Mouse (Mus musculus): ENCODE measurements around the gene Slc39a10. TPM values are rescaled to one million over a fixed set of nuclear protein-coding genes. Genes with fewer than 3 reads are reported as not detected.

Gene Slc39a10
- total and polyA plus RNA-seq, 3 experiments: 14.9 to 17.7 TPM; not detected in 1

GRCm38 (mm10) chr1:46885231-46885630 lies 7.4 kb downstream of the Slc39a10 start:
- DNase-seq (ENCODE audit: low read depth, low spot score): no peak
- Histone ChIP-seq H3K36me3 (ENCODE audit: control insufficient read depth in 1 of 2, insufficient read depth in 2 of 2, low read length in 2 of 2) (peaks cover 0 to 3% of the 10 kb centered on the region in 2 experiments; a peak in 2 of 4 replicates), H3K27ac (ENCODE audit: control insufficient read depth, low read depth, low read length) (no peak overlapping the region), H3K27me3 (ENCODE audit: control insufficient read depth in 1 of 2, insufficient read depth in 2 of 2, low read length in 2 of 2) (peaks cover 0 to 1% of the 10 kb centered on the region in 2 experiments; a peak in 2 of 4 replicates), H3K9me3 (replicated peaks; ENCODE audit: insufficient read depth, low read length) (no peaks in the 10 kb centered on the region), H3K79me2 (ENCODE audit: control insufficient read depth, insufficient read depth, low read length, poor library complexity) (no peaks in the 10 kb centered on the region), H3K4me3 (ENCODE audit: control insufficient read depth in 1 of 2, insufficient read depth in 1 of 2, low read depth in 2 of 2, low read length in 2 of 2) (no peak overlapping the region), H3K4me1 (ENCODE audit: control insufficient read depth in 1 of 2, insufficient read depth in 2 of 2, low read length in 2 of 2) (no peaks in the 10 kb centered on the region), H3K9ac (ENCODE audit: control insufficient read depth, low read depth, low read length, poor library complexity, severe bottlenecking) (no peak overlapping the region)
- no peak for TF ChIP-seq ELF1 (IDR thresholded peaks at IDR 0.05; ENCODE audit: low read depth, low read length)
- TF ChIP-seq ETS1 (IDR thresholded peaks at IDR 0.05; ENCODE audit: low read depth, low read length): no peak
- no peak for TF ChIP-seq NELFE (IDR thresholded peaks at IDR 0.05; ENCODE audit: low read depth, low read length)
- TF ChIP-seq JUND (IDR thresholded peaks at IDR 0.05; ENCODE audit: low read depth, low read length): no peak
- TF ChIP-seq POLR2AphosphoS5 (IDR thresholded peaks at IDR 0.05; ENCODE audit: borderline replicate concordance, low read depth, low read length): no peak
- TF ChIP-seq POLR2A (IDR thresholded peaks at IDR 0.05; ENCODE audit: control insufficient read depth in 1 of 2, insufficient read depth in 1 of 2, low read depth in 1 of 2, low read length in 2 of 2, poor library complexity in 1 of 2): no peak
- no peak for TF ChIP-seq USF1 (IDR thresholded peaks at IDR 0.05; ENCODE audit: low read depth, low read length)
- TF ChIP-seq TCF12 (IDR thresholded peaks at IDR 0.05; ENCODE audit: low read depth, low read length): no peak
- no peak for TF ChIP-seq MAZ (IDR thresholded peaks at IDR 0.05; ENCODE audit: low read depth, low read length)
- TF ChIP-seq BHLHE40 (IDR thresholded peaks at IDR 0.05; ENCODE audit: borderline replicate concordance, low read depth, low read length): no peak
- TF ChIP-seq MAFK (IDR thresholded peaks at IDR 0.05; ENCODE audit: borderline replicate concordance, low read depth, low read length): no peak
- no peak for TF ChIP-seq RAD21 (IDR thresholded peaks at IDR 0.05; ENCODE audit: low read depth, low read length)
- no peak for TF ChIP-seq RCOR1 (IDR thresholded peaks at IDR 0.05; ENCODE audit: low read depth, low read length)
- no peak for TF ChIP-seq MAX (IDR thresholded peaks at IDR 0.05; ENCODE audit: low read length)
- no peak for TF ChIP-seq UBTF (IDR thresholded peaks at IDR 0.05; ENCODE audit: borderline replicate concordance, insufficient read depth, low read depth, low read length)
- no peak for TF ChIP-seq KAT2A (conservative IDR thresholded peaks at IDR 0.05; ENCODE audit: low read depth, low read length)
- TF ChIP-seq TBP (IDR thresholded peaks at IDR 0.05; ENCODE audit: low read depth, low read length): no peak
- no peak for TF ChIP-seq ZNF384 (IDR thresholded peaks at IDR 0.05; ENCODE audit: low read depth, low read length)

GRCm38 (mm10) chr1:46879951-46880350 lies 12.7 kb downstream of the Slc39a10 start:
- H3K9me3 ChIP-seq (replicated peaks; ENCODE audit: insufficient read depth, low read length): no peaks in the 10 kb centered on the region
- H3K27me3 ChIP-seq (ENCODE audit: control insufficient read depth in 1 of 2, insufficient read depth in 2 of 2, low read length in 2 of 2): peaks cover 0 to 1% of the 10 kb centered on the region in 2 experiments; a peak in 1 of 4 replicates
- no peak for DNase-seq (ENCODE audit: low read depth, low spot score)
- H3K4me3 ChIP-seq (ENCODE audit: control insufficient read depth in 1 of 2, insufficient read depth in 1 of 2, low read depth in 2 of 2, low read length in 2 of 2): no peak overlapping the region
- TF ChIP-seq EP300 (IDR thresholded peaks at IDR 0.05; ENCODE audit: low read depth in 1 of 2, low read length in 2 of 2) (peak; percentile 63 to 67), RCOR1 (IDR thresholded peaks at IDR 0.05; ENCODE audit: low read depth, low read length) (peak; percentile 34; the same call in 1 of the 2 replicates), CTCF (IDR thresholded peaks at IDR 0.05 in 2 of 3, conservative IDR thresholded peaks at IDR 0.05 in 1 of 3; ENCODE audit: control insufficient read depth in 1 of 3, insufficient read depth in 1 of 3, low read depth in 2 of 3, low read length in 3 of 3, poor library complexity in 1 of 3, severe bottlenecking in 1 of 3) (no peak), SIN3A (IDR thresholded peaks at IDR 0.05; ENCODE audit: low read length) (no peak), GATA1 (IDR thresholded peaks at IDR 0.05; ENCODE audit: low read depth, low read length) (peak; percentile 45; the same call in 1 of the 2 replicates), SMC3 (IDR thresholded peaks at IDR 0.05; ENCODE audit: low read depth, low read length) (no peak)
- no peaks in the 10 kb centered on the region for H3K4me1 ChIP-seq (ENCODE audit: control insufficient read depth in 1 of 2, insufficient read depth in 2 of 2, low read length in 2 of 2)
- no peak overlapping the region for H3K27ac ChIP-seq (ENCODE audit: control insufficient read depth, low read depth, low read length)
- peaks cover 0 to 6% of the 10 kb centered on the region in 2 experiments; a peak in 2 of 4 replicates for H3K36me3 ChIP-seq (ENCODE audit: control insufficient read depth in 1 of 2, insufficient read depth in 2 of 2, low read length in 2 of 2)
- H3K79me2 ChIP-seq (ENCODE audit: control insufficient read depth, insufficient read depth, low read length, poor library complexity): no peaks in the 10 kb centered on the region
- H3K9ac ChIP-seq (ENCODE audit: control insufficient read depth, low read depth, low read length, poor library complexity, severe bottlenecking): no peak overlapping the region
